Mouse (Mus musculus) olfactory bulb, adult 2 months (tissue): ENCODE results near the gene Zfp341. TPM values are rescaled to one million over a fixed set of nuclear protein-coding genes. Genes with fewer than 3 reads are reported as not detected.

Source experiments
- H3K27ac ChIP-seq: fragments of 200-500 bp; 2 replicates; pipeline ENCODE4 v1.5.1; 2012; ENCODE audit warnings: low read depth, low read length; ENCODE audit not compliant: insufficient read depth
- H3K4me1 ChIP-seq: fragments of 200-500 bp; 2 replicates; pipeline ENCODE4 v1.6.1; 2012; ENCODE audit warnings: low read length; ENCODE audit not compliant: control insufficient read depth, insufficient read depth
- H3K4me3 ChIP-seq: fragments of 200-500 bp; 2 replicates; pipeline ENCODE4 v1.5.1; 2012; ENCODE audit warnings: mild to moderate bottlenecking, low read depth, low read length, moderate library complexity; ENCODE audit not compliant: insufficient read depth
- CTCF ChIP-seq: fragments of 200-500 bp; IDR thresholded peaks from 2 replicates; pipeline ENCODE4 v1.5.1; 2012; ENCODE audit warnings: low read depth, mild to moderate bottlenecking, low read length, moderate library complexity; ENCODE audit not compliant: insufficient read depth
- POLR2A ChIP-seq: fragments of 200-500 bp; IDR thresholded peaks from 2 replicates; pipeline ENCODE4 v1.6.1; 2012; ENCODE audit warnings: mild to moderate bottlenecking, low read depth, low read length, moderate library complexity; ENCODE audit not compliant: insufficient read depth
- WGBS: fragments of 180-500 bp; shearing (Covaris S2); methylation state at CpG from one replicate; pipeline ENCODE4 v1.1.7; 2018; 5-methylcytosine and 5-hydroxymethylcytosine counted together
- polyA plus RNA-seq: library from polyadenylated mRNA; stranded (reverse); fragments of >200 nt; gene quantifications from 2 replicates; pipeline ENCODE4 v1.2.4, GENCODE M21; 2012; ENCODE audit warnings: low replicate concordance; ENCODE audit not compliant: missing spikeins, insufficient read depth, insufficient read length

Zfp341 gene
- polyA plus RNA-seq, 1 experiment, result not detected

DNA sequence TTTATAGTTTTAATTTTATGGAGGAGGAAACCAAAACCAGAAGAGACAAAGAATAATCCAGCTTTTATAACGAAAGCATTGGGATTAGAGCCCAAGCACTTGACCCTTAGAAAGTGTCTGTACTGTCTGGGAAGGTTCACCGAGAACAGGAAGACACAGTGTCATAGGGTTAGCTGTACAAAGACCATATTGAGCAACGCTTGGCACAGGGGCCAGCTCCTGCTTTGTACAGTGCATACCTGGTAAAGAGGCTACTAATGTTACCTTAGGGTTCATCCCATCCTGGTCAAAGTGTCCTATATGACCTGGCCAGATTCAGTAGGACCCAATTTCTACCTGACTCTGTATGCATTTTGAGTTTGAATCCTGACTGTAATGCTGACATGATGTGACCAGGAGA lies 11.8 kb upstream of the Zfp341 start:
- WGBS, result 79% methylated on average over 3 of the region's 3 CpGs
- Histone ChIP-seq H3K4me1 (peaks cover 6% of the 10 kb centered on the region; the same call in 1 of the 2 replicates), H3K4me3 (no peak overlapping the region), H3K27ac (no peak overlapping the region)
- no peak for TF ChIP-seq CTCF
- TF ChIP-seq POLR2A, result no peak

DNA sequence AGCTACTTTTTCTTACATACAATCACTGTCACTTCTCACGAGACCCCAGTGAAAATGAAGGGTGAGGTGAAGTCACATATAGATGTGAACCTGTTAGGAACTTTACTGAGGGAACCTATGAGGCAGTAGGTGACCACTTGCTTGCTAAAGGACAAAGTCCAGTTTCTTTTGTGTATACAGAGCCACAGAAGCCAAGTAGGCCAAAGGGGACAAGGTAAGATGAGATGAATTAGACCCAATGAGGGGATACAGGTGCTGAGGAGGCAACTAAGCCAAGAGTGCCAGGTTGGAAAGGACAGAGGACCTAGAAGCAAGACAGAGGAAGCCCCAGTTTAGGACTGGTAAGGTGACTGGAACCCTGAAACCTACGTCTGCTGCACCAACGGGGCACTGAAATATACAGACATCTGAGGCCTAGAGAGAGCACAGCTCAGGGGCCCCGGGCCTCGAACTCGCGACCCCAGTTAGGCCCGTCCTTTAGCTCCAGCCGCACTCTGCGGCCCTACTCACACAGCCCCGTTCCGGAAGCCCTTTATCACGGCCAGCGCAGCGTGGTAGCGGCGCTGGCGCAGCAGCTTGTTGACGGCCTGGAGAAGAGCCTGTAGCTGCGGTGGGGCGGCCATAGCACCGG lies 10.0 kb upstream of the Zfp341 start:
- Histone ChIP-seq H3K4me1 (peaks cover 6% of the 10 kb centered on the region; the same call in 1 of the 2 replicates), H3K27ac (peak overlapping the region; percentile 70), H3K4me3 (peak overlapping the region; percentile 83)
- no peak; the same call in 1 of the 2 replicates for TF ChIP-seq POLR2A
- 13% methylated on average over 22 of the region's 22 CpGs for WGBS

DNA sequence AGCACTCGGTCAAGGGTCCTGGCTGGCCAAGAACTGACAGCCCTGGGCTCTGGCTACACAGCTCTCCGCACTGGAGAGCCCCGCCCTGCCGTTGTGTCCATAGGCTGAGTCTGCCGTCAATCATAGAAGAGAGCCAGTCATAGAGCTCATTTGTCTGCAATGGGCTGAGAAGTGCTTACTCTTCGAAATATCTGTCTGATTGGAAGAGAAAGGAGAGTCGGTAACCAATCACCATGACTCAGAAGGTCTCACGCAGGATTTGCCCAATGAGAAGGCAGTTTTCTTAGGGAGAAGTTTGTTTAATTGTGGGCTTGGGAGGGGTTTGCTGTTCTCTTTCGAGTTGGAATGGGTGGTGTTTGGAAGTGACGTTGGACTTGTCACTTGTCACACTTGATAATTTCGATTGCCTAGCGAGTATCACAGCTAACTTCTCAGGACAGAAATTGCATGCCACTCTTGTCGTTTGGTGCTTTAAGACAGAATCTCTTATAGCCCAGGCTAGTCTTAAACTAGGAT lies 9.4 kb upstream of the Zfp341 start, which contains the start of gene Pxmp4:
Pxmp4 (minus strand) TSS at position 71 of the 516 bp plus-strand sequence.
- Histone ChIP-seq H3K27ac (peak within 1 kb of the TSS; percentile 70), H3K4me1 (peaks cover 6% of the 10 kb centered on the region; the same call in 1 of the 2 replicates), H3K4me3 (peak within 1 kb of the TSS; percentile 83)
- peak; percentile 60; the same call in 1 of the 2 replicates for TF ChIP-seq POLR2A
- no peak for TF ChIP-seq CTCF
- WGBS, result under 1% methylated on average over 13 of the region's 13 CpGs

DNA sequence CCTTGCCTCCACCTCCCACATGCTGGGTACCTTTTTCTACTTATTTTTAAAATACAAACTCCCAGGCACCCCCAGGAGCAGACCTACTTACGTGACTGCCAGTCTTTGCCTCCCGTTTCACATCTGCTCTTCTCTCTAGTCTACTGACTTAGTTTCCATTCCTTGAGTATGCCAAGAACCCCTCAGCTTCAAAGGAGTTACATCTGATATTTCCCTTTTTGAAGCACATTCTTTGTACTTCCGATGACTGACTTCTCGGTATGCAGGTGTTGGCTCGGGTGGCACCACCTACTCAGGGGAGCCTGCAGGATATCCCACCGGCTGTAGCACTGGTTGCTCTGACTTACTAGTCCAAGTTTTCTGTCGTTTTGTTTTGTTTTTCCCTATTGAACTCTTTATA lies 8.9 kb upstream of the Zfp341 start:
- Histone ChIP-seq H3K4me3 (no peak overlapping the region), H3K27ac (no peak overlapping the region), H3K4me1 (peaks cover 6% of the 10 kb centered on the region; the same call in 1 of the 2 replicates)
- TF ChIP-seq POLR2A, result no peak
- no peak for TF ChIP-seq CTCF
- WGBS, result 44% methylated on average over 7 of the region's 7 CpGs

DNA sequence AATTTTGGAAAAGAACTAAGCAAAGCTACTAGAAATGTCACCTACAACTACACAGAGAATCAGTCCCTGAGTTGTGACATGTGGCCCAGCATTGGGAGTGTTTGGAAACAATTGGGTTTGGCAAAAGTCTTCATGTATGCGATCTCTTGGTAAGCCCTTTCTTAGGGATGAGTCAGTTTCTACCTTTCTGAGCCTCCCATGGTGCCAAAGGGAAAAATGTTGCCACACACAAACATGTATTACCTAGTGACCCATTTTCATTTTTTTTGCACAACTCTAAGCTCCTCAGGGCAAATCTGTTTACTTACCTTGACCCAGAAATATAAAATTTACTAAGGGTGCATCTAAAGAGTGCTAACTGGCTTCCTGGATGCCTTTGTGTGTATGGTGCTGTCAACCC lies 6.1 kb upstream of the Zfp341 start:
- TF ChIP-seq CTCF (no peak), POLR2A (no peak)
- Histone ChIP-seq H3K27ac (no peak overlapping the region), H3K4me1 (peaks cover 6% of the 10 kb centered on the region; the same call in 1 of the 2 replicates), H3K4me3 (no peak overlapping the region)
- whole genome bisulfite sequencing, result 88% methylated on average over 1 of the region's 1 CpGs

DNA sequence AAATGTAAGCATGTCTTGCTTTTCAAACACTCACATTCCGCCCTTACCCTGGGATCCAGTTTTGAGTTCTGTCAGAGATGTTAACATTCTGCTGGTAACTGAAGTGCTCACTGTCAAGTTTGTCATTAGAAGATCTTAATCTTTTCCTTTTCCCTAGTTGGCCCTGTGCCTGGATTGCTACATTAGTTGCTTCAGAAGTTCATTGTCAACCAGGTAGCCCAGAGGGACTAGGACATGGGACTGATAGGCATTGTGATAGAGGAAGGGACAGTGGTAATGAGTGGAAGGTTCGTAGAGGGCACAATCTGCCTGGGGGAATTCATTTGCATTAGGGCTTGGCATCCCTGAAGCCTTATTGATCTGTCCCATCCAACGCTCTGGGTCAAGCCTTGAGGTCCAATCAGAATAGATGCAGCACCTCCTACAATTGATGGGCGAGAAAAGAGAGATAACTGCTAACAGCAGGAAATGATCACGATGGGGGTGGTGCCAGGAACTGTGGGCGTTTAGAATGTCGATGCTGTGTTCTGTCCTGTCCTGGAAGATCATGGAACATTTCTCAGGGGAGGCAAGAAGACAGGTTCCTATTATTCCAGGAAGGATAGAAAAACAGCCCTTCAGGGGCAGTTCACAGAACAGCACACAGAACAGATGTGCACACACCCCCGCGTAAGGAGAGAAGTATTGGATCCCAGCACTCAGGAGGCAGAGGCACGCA lies 3.9 kb upstream of the Zfp341 start:
- H3K4me3 ChIP-seq, result no peak overlapping the region
- 69% methylated on average over 10 of the region's 10 CpGs for WGBS
- H3K4me1 ChIP-seq, result peaks cover 7% of the 10 kb centered on the region; the same call in 1 of the 2 replicates
- TF ChIP-seq CTCF (no peak), POLR2A (no peak)
- H3K27ac ChIP-seq, result no peak overlapping the region

DNA sequence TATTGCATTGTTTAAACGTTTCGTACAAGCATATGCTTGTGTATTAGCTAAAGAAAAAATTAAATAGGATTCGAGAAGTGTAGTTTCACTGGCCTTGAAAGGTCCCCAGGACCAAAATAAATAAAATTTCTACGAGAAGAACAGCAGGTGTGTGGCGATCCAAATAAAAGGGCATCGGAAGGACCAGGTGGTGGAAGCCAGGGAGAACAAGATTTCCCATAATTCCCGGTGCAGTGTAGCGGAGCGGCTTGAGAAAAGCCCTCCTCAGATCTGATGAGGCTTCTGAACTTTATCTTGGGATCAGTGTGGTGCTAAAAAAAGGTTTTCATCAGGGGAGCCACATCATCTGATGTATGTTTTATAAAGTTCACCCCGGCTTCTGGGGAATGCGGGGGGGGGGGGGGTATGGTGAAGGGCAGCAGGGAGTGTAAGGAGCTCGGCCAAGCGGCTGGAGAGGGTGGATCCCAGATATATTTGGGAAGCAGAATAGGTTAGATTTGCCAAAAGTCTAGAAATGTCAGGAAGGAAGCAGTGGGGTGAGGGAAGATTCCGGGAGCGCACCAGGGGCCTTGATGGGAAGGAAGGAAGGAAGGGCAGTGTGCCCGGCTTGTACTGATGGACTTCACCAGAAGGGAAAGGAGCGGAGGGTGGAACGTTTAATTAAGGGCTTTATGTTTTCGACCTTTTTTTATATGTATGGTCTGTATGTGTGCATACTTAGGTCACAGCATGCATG lies 1.9 kb downstream of the Zfp341 start:
- Histone ChIP-seq H3K27ac (no peak overlapping the region), H3K4me1 (peaks cover 7% of the 10 kb centered on the region), H3K4me3 (no peak overlapping the region)
- WGBS, result 57% methylated on average over 19 of the region's 19 CpGs
- no peak for TF ChIP-seq CTCF
- TF ChIP-seq POLR2A, result no peak

DNA sequence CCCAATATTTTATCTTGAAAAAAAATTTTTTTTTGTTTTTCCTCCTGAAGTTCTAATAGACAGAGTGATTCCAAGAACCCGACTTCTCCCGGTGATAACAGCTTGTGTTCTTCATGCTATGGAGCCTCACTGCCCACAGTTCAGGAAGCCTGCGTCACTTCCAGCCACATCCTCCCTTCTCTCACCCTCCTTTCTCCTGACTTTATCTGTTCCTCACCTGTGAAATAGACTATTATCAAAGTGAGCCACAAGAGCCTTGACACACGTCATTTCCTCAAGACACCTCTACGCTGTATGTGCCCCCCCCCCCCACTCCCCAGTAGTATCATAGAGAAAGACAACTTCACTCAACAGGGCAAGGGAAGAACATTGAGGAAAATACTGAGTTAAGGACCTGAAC lies 2.6 kb downstream of the Zfp341 start:
- TF ChIP-seq CTCF, result no peak
- TF ChIP-seq POLR2A, result no peak
- Histone ChIP-seq H3K27ac (no peak overlapping the region), H3K4me1 (peaks cover 7% of the 10 kb centered on the region), H3K4me3 (no peak overlapping the region)
- WGBS, result 92% methylated on average over 5 of the region's 5 CpGs

DNA sequence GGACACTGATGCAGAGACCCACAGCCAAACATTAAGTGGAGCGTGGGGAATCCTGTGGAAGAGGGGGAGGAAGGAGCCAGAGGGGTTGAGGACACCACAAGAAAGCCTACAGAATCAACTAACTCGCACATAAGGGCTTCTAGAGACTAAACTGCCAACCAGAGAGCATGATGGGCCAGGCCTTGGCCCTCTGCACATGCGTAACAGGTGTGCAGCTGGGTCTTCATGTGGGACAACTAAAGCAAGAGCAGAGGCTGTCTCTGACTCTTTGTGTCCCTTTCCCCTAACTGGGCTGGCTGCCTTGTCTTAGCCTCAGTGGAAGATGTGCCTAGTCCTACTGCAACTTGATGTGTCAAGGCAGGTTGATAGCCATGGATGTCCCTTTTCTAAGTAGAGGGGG lies 4.0 kb downstream of the Zfp341 start:
- WGBS, result 91% methylated on average over 3 of the region's 3 CpGs
- TF ChIP-seq CTCF, result no peak
- H3K27ac ChIP-seq, result no peak overlapping the region

More for the DNA sequence above, 4.0 kb downstream of the Zfp341 start:
- no peak overlapping the region for H3K4me3 ChIP-seq
- H3K4me1 ChIP-seq, result peaks cover 7% of the 10 kb centered on the region
